Mouse (Mus musculus) central nervous system, embryonic 11.5 days (tissue): ENCODE measurements around the gene Slc25a13. TPM values are rescaled to one million over a fixed set of nuclear protein-coding genes. Genes with fewer than 3 reads are reported as not detected.

Experiments
- polyA plus RNA-seq: library from polyadenylated mRNA; depleted of rRNA; stranded (reverse); fragments of >200 nt; gene quantifications from 2 replicates; pipeline ENCODE4 v1.2.3, GENCODE M21; 2012; rRNA removed

Slc25a13 gene
- 13.0 and 14.7 TPM in 2 replicates for polyA plus RNA-seq

GRCm38 (mm10) chr6:6216507-6217285 is at the start of gene Slc25a13:
Slc25a13 (minus strand) TSS chr6:6217173.

